Mouse (Mus musculus) lung, embryonic 15.5 days (tissue): ENCODE data around the gene Hyal1. TPM values are rescaled to one million over a fixed set of nuclear protein-coding genes. Genes with fewer than 3 reads are reported as not detected.

ENCODE experiments used
- ATAC-seq: fragments of 200-750 bp; cut with Nextera tagmentation; 2 replicates; pipeline ENCODE4 v1.8.0; 2017; ENCODE audit warnings: moderate number of reproducible peaks, borderline replicate concordance; ENCODE audit not compliant: low FRiP score, low TSS enrichment; ENCODE audit errors: extremely low read depth
- H3K27ac ChIP-seq: fragments of 300-500 bp; sonication (generic); 2 replicates; pipeline ENCODE4 v1.5.1; 2015; ENCODE audit warnings: moderate library complexity, mild to moderate bottlenecking, inconsistent platforms
- H3K27me3 ChIP-seq: fragments of 300-500 bp; sonication (generic); 2 replicates; pipeline ENCODE4 v1.6.1; 2015; ENCODE audit warnings: inconsistent platforms
- H3K36me3 ChIP-seq: fragments of 300-500 bp; sonication (generic); 2 replicates; pipeline ENCODE4 v1.6.1; 2015; ENCODE audit warnings: inconsistent platforms
- H3K4me1 ChIP-seq: fragments of 300-500 bp; sonication (generic); 2 replicates; pipeline ENCODE4 v1.6.1; 2015; ENCODE audit warnings: inconsistent platforms
- H3K4me2 ChIP-seq: fragments of 300-500 bp; sonication (generic); 2 replicates; pipeline ENCODE4 v1.6.1; 2015; ENCODE audit warnings: inconsistent platforms, mild to moderate bottlenecking, moderate library complexity
- H3K4me3 ChIP-seq: fragments of 300-500 bp; sonication (generic); 2 replicates; pipeline ENCODE4 v1.5.1; 2015; ENCODE audit warnings: mild to moderate bottlenecking, inconsistent platforms
- H3K9ac ChIP-seq: fragments of 300-500 bp; sonication (generic); 2 replicates; pipeline ENCODE4 v1.6.1; 2015; ENCODE audit warnings: inconsistent platforms
- H3K9me3 ChIP-seq: fragments of 300-500 bp; sonication (generic); 2 replicates; pipeline ENCODE4 v1.6.1; 2016; ENCODE audit warnings: inconsistent platforms
- WGBS: fragments of 180-500 bp; shearing (Covaris S2); methylation state at CpG from one replicate; pipeline ENCODE4 v1.1.7; 2015; 5-methylcytosine and 5-hydroxymethylcytosine counted together
- polyA plus RNA-seq: library from polyadenylated mRNA; unstranded; fragments of >200 nt; fragmentation: Nextera tagmentation; extraction: Ambion mirVana; gene quantifications from 2 replicates; pipeline ENCODE4 v1.2.1, GENCODE M21; 2015

Hyal1 gene
- polyA plus RNA-seq, 1 experiment from 2014 or later: 9.6 TPM

GRCm38 (mm10) chr9:107593101-107593976 lies 16.6 kb downstream of the Hyal1 start:
- H3K27ac ChIP-seq: no peak overlapping the region
- no peaks in the 10 kb centered on the region for H3K27me3 ChIP-seq
- no peak overlapping the region for H3K4me3 ChIP-seq
- H3K4me2 ChIP-seq: no peak overlapping the region
- ATAC-seq: no peak
- H3K9ac ChIP-seq: no peak overlapping the region
- no peaks in the 10 kb centered on the region for H3K9me3 ChIP-seq
- peaks cover 44% of the 10 kb centered on the region for H3K36me3 ChIP-seq
- peaks cover 16% of the 10 kb centered on the region for H3K4me1 ChIP-seq
- WGBS: 86% methylated on average over 11 of the region's 11 CpGs

DNA sequence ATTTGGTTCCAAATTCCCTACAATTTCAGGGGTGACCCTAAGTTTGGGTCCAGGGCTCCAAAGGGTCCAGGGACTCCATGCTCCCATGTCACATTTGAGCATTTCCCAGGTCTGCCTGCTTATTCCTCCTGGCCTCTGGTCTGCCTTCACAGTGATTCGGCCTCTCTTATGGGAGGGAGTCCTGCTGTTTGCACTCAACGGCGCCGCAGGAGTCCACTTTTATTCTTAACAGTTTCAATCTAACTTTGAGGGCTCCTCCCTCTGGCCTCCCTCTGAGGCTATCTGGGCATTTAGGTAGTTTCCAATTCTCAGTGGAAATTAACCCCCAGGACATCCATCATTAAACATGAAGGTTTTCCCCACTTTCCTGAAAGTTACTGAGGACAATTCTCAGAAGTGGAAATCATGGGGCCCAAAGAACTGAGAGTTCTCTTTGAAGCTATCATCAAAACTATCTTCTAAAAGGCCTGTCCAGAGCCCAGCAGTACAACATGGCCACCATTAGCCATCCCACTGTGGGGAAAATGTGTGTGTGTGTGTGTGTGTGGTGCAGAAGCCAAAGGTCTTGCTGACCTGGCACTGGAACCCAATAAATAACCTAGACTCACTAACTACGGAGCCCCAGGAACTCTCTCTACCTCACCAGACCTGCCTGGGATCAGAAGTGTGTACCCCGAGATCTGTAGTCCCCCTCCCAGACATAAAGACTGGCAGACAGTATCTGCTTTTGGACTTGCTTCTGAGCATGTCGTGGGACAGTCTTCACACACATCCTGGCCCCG lies 17.7 kb downstream of the Hyal1 start:
- Histone ChIP-seq H3K4me2 (no peak overlapping the region), H3K27me3 (0 out of 2 replicates have a peak, but pooled peaks cover 6% of the 10 kb centered on the region), H3K9me3 (no peaks in the 10 kb centered on the region), H3K27ac (no peak overlapping the region), H3K4me3 (no peak overlapping the region), H3K36me3 (peaks cover 44% of the 10 kb centered on the region), H3K4me1 (peaks cover 5% of the 10 kb centered on the region), H3K9ac (no peak overlapping the region)
- ATAC-seq: no peak
- 79% methylated on average over 8 of the region's 8 CpGs for WGBS

GRCm38 (mm10) chr9:107596619-107597569 lies 20.2 kb downstream of the Hyal1 start:
- Histone ChIP-seq H3K27ac (no peak overlapping the region), H3K4me1 (no peaks in the 10 kb centered on the region), H3K4me3 (no peak overlapping the region), H3K4me2 (no peak overlapping the region), H3K36me3 (peaks cover 23% of the 10 kb centered on the region), H3K9me3 (no peaks in the 10 kb centered on the region), H3K9ac (no peak overlapping the region), H3K27me3 (0 out of 2 replicates have a peak, but pooled peaks cover 10% of the 10 kb centered on the region)
- no peak for ATAC-seq
- 77% methylated on average over 11 of the region's 11 CpGs for WGBS

- peaks cover 8% of the 10 kb centered on the region for H3K36me3 ChIP-seq
- no peak overlapping the region for H3K9ac ChIP-seq
- no peak for ATAC-seq
- H3K4me3 ChIP-seq: no peak overlapping the region
- 65% methylated on average over 5 of the region's 5 CpGs for WGBS
- H3K9me3 ChIP-seq: no peaks in the 10 kb centered on the region
- H3K27ac ChIP-seq: no peak overlapping the region
- no peak overlapping the region for H3K4me2 ChIP-seq
- 0 out of 2 replicates have a peak, but pooled peaks cover 10% of the 10 kb centered on the region for H3K27me3 ChIP-seq
- peaks cover 5% of the 10 kb centered on the region; the same call in 1 of the 2 replicates for H3K4me1 ChIP-seq
These were observed 21.7 kb downstream of the Hyal1 start for GRCm38 (mm10) chr9:107598385-107598784.

GRCm38 (mm10) chr9:107599433-107599832 lies 22.7 kb downstream of the Hyal1 start:
- H3K9me3 ChIP-seq: no peaks in the 10 kb centered on the region
- H3K4me1 ChIP-seq: peaks cover 9% of the 10 kb centered on the region; the same call in 1 of the 2 replicates
- H3K27me3 ChIP-seq: 0 out of 2 replicates have a peak, but pooled peaks cover 10% of the 10 kb centered on the region
- no peaks in the 10 kb centered on the region for H3K36me3 ChIP-seq
- no peak overlapping the region for H3K4me3 ChIP-seq
- no peak overlapping the region for H3K4me2 ChIP-seq
- no peak overlapping the region for H3K9ac ChIP-seq
- H3K27ac ChIP-seq: no peak overlapping the region
- 79% methylated on average over 9 of the region's 9 CpGs for WGBS
- ATAC-seq: no peak

- Histone ChIP-seq H3K36me3 (no peaks in the 10 kb centered on the region), H3K27ac (no peak overlapping the region), H3K9me3 (no peaks in the 10 kb centered on the region), H3K27me3 (0 out of 2 replicates have a peak, but pooled peaks cover 10% of the 10 kb centered on the region), H3K9ac (no peak overlapping the region), H3K4me1 (peaks cover 12% of the 10 kb centered on the region), H3K4me2 (no peak overlapping the region), H3K4me3 (no peak overlapping the region)
- WGBS: 61% methylated on average over 14 of the region's 14 CpGs
- no peak for ATAC-seq
These were observed 23.1 kb downstream of the Hyal1 start for GRCm38 (mm10) chr9:107599842-107600241.

GRCm38 (mm10) chr9:107600745-107601144 lies 24.0 kb downstream of the Hyal1 start:
- no peak for ATAC-seq

DNA sequence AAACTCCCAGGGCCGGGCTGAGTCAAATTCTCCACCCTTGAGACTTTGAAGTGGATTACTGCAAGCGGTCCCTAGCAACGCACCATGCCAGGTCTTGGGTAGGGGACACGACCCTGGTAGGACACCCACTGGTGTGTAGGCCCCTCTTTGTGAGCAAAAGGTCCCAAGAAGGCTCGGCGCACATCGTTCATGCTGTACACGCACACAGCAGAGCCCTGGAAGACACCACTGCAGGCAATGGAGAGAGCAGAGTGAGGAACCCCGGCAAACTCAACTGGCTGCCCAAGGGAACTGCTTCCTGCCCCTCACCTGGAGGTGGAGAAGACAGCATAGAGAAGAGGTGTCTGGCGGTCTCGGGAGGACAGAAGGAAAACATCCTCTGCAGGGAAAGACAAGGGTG lies 24.5 kb downstream of the Hyal1 start:
- 77% methylated on average over 11 of the region's 11 CpGs for WGBS
- peaks cover 19% of the 10 kb centered on the region for H3K4me1 ChIP-seq

More at GRCm38 (mm10) chr9:107600745-107601144, 24.0 kb downstream of the Hyal1 start:
- Histone ChIP-seq H3K36me3 (no peaks in the 10 kb centered on the region), H3K4me2 (no peak overlapping the region), H3K27ac (no peak overlapping the region), H3K4me1 (peaks cover 19% of the 10 kb centered on the region), H3K4me3 (no peak overlapping the region), H3K27me3 (0 out of 2 replicates have a peak, but pooled peaks cover 10% of the 10 kb centered on the region), H3K9me3 (no peaks in the 10 kb centered on the region), H3K9ac (no peak overlapping the region)
- WGBS: 75% methylated on average over 12 of the region's 12 CpGs

GRCm38 (mm10) chr9:107602068-107602648 lies 25.4 kb downstream of the Hyal1 start:
- WGBS: 8% methylated on average over 10 of the region's 10 CpGs
- H3K4me3 ChIP-seq: no peak overlapping the region
- H3K9ac ChIP-seq: no peak overlapping the region
- no peak overlapping the region for H3K4me2 ChIP-seq
- no peak for ATAC-seq
- peaks cover 24% of the 10 kb centered on the region for H3K4me1 ChIP-seq
- no peaks in the 10 kb centered on the region for H3K9me3 ChIP-seq
- no peak overlapping the region for H3K27ac ChIP-seq
- 0 out of 2 replicates have a peak, but pooled peaks cover 10% of the 10 kb centered on the region for H3K27me3 ChIP-seq
- H3K36me3 ChIP-seq: no peaks in the 10 kb centered on the region

More for the DNA sequence above, 24.5 kb downstream of the Hyal1 start:
- no peak overlapping the region for H3K27ac ChIP-seq
- H3K4me3 ChIP-seq: no peak overlapping the region
- H3K9me3 ChIP-seq: no peaks in the 10 kb centered on the region
- no peaks in the 10 kb centered on the region for H3K36me3 ChIP-seq
- ATAC-seq: no peak
- H3K27me3 ChIP-seq: 0 out of 2 replicates have a peak, but pooled peaks cover 10% of the 10 kb centered on the region
- no peak overlapping the region for H3K4me2 ChIP-seq
- H3K9ac ChIP-seq: no peak overlapping the region

DNA sequence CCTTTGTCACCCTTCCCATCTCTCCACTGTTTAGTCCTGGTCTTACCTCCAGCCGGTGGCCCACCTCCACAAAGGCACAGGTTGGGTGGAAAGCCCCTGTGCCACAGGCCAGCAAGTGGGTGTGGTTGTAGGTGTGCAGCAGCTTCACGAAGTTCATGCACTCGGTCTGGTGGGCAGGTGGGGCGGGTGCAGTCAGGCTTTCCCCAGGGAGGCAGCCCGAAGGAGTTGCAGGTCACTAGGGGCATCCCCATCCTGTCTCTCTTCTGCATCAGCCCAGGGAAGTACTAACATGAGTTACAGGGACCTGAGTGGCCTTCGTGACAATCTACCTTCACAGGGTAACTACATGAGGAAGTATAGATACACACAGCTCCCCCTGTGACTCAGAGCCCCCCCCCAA lies 26.5 kb downstream of the Hyal1 start:
- Histone ChIP-seq H3K27ac (no peak overlapping the region), H3K36me3 (no peaks in the 10 kb centered on the region), H3K9ac (no peak overlapping the region), H3K4me2 (no peak overlapping the region), H3K4me3 (no peak overlapping the region), H3K9me3 (no peaks in the 10 kb centered on the region), H3K27me3 (0 out of 2 replicates have a peak, but pooled peaks cover 10% of the 10 kb centered on the region), H3K4me1 (peaks cover 34% of the 10 kb centered on the region)
- no peak for ATAC-seq
- 74% methylated on average over 6 of the region's 6 CpGs for WGBS
